Mouse (Mus musculus) heart, postnatal 0 days (tissue): Measurements from ENCODE around the gene Cblc. TPM values are rescaled to one million over a fixed set of nuclear protein-coding genes. Genes with fewer than 3 reads are reported as not detected.

Source experiments
- ATAC-seq: fragments of 200-750 bp; cut with Nextera tagmentation; 2 replicates; pipeline ENCODE4 v1.8.0; 2017; ENCODE audit warnings: low read depth, moderate number of reproducible peaks, moderate library complexity; ENCODE audit not compliant: insufficient read depth
- DNase-seq: peaks from one replicate; pipeline ENCODE4 v3.0.0-alpha.2; 2016; ENCODE audit warnings: low spot score
- H3K27ac ChIP-seq: fragments of 300-500 bp; sonication (generic); 2 replicates; pipeline ENCODE4 v1.5.1; 2014; ENCODE audit warnings: low read depth, mild to moderate bottlenecking
- H3K27me3 ChIP-seq: fragments of 300-500 bp; sonication (generic); 2 replicates; pipeline ENCODE4 v1.6.1; 2014; ENCODE audit warnings: low read length, mixed read lengths; ENCODE audit not compliant: control insufficient read depth, insufficient read depth
- H3K36me3 ChIP-seq: fragments of 300-500 bp; sonication (generic); replicated peaks from 2 replicates; pipeline ENCODE4 v1.6.1; 2014; ENCODE audit warnings: low read length, mixed read lengths; ENCODE audit not compliant: control insufficient read depth, insufficient read depth
- H3K4me1 ChIP-seq: fragments of 300-500 bp; sonication (generic); 2 replicates; pipeline ENCODE4 v1.6.1; 2014; ENCODE audit warnings: antibody characterized with exemption; ENCODE audit not compliant: control insufficient read depth, insufficient read depth
- H3K4me2 ChIP-seq: fragments of 300-500 bp; sonication (generic); 2 replicates; pipeline ENCODE4 v1.6.1; 2014; ENCODE audit warnings: low read depth, mild to moderate bottlenecking, low read length, moderate library complexity
- H3K4me3 ChIP-seq: fragments of 300-500 bp; sonication (generic); 2 replicates; pipeline ENCODE4 v1.5.1; 2014; ENCODE audit warnings: low read depth, low read length
- H3K9ac ChIP-seq: fragments of 300-500 bp; sonication (generic); replicated peaks from 2 replicates; pipeline ENCODE4 v1.6.1; 2014; ENCODE audit warnings: low read depth, low read length, mixed read lengths
- H3K9me3 ChIP-seq: fragments of 300-500 bp; sonication (generic); replicated peaks from 2 replicates; pipeline ENCODE4 v1.6.1; 2016; ENCODE audit warnings: low read length; ENCODE audit not compliant: control insufficient read depth
- CTCF ChIP-seq: IDR thresholded peaks from 2 replicates; pipeline ENCODE4 v1.5.1; 2016; ENCODE audit warnings: antibody characterized with exemption, control low read depth, low read depth
- EP300 ChIP-seq: IDR thresholded peaks from 2 replicates; pipeline ENCODE4 v1.6.1; 2016; ENCODE audit warnings: antibody characterized with exemption, low read depth
- WGBS: fragments of 180-500 bp; shearing (Covaris S2); extraction: QIAGEN DNeasy Blood & Tissue Kit; methylation state at CpG from one replicate; pipeline ENCODE4 v1.1.7; 2014; 5-methylcytosine and 5-hydroxymethylcytosine counted together
- polyA plus RNA-seq: library from polyadenylated mRNA; unstranded; fragments of >200 nt; fragmentation: Nextera tagmentation; extraction: Ambion mirVana; gene quantifications from 2 replicates; pipeline ENCODE4 v1.2.1, GENCODE M21; 2015
- total RNA-seq: library from RNA; depleted of rRNA; stranded (reverse); fragments of >200 nt; gene quantifications from 2 replicates; pipeline ENCODE4 v1.2.3, GENCODE M21; 2014; ENCODE audit warnings: low replicate concordance

Cblc gene
- total and polyA plus RNA-seq, 2 experiments from 2014 or later: 0.36 TPM; not detected in 1

GRCm38 (mm10) chr7:19811114-19811513 lies 14.5 kb upstream of the Cblc start:
- TF ChIP-seq CTCF (no peak), EP300 (no peak)
- ATAC-seq (peak; percentile 40; the same call in 1 of the 2 replicates), DNase-seq (no peak)
- Histone ChIP-seq H3K4me3 (no peak overlapping the region), H3K27ac (no peak overlapping the region), H3K36me3 (no peaks in the 10 kb centered on the region), H3K4me2 (no peak overlapping the region), H3K4me1 (peaks cover 8% of the 10 kb centered on the region), H3K9me3 (no peaks in the 10 kb centered on the region), H3K27me3 (peaks cover 28% of the 10 kb centered on the region), H3K9ac (no peak overlapping the region)
- WGBS: 12% methylated on average over 22 of the region's 22 CpGs

- Histone ChIP-seq H3K4me2 (peak overlapping the region; percentile 46), H3K36me3 (no peaks in the 10 kb centered on the region), H3K9ac (no peak overlapping the region; the same call in 1 of the 2 replicates), H3K27ac (peak overlapping the region; percentile 32), H3K27me3 (peaks cover 28% of the 10 kb centered on the region), H3K4me1 (peaks cover 8% of the 10 kb centered on the region), H3K4me3 (no peak overlapping the region; the same call in 1 of the 2 replicates), H3K9me3 (no peaks in the 10 kb centered on the region)
- no peak for DNase-seq
- ATAC-seq: peak; percentile 83
- WGBS: 10% methylated on average over 27 of the region's 27 CpGs
- no peak for TF ChIP-seq EP300
- TF ChIP-seq CTCF: no peak
These were observed 12.8 kb upstream of the Cblc start for GRCm38 (mm10) chr7:19809369-19809768.

GRCm38 (mm10) chr7:19806356-19806969 lies 9.9 kb upstream of the Cblc start:
- H3K9me3 ChIP-seq: no peaks in the 10 kb centered on the region
- peaks cover 8% of the 10 kb centered on the region for H3K4me1 ChIP-seq
- no peak overlapping the region for H3K4me3 ChIP-seq
- TF ChIP-seq EP300: no peak
- no peaks in the 10 kb centered on the region for H3K36me3 ChIP-seq
- H3K9ac ChIP-seq: no peak overlapping the region
- WGBS: 77% methylated on average over 8 of the region's 8 CpGs
- no peak for ATAC-seq
- peaks cover 21% of the 10 kb centered on the region for H3K27me3 ChIP-seq
- H3K27ac ChIP-seq: no peak overlapping the region
- no peak for DNase-seq
- no peak overlapping the region for H3K4me2 ChIP-seq

GRCm38 (mm10) chr7:19802995-19803394 lies 6.4 kb upstream of the Cblc start:
- ATAC-seq (0 out of 2 replicates have a peak, but pooled peaks have one; percentile 20), DNase-seq (peak; percentile 42)
- H3K4me3 ChIP-seq: no peak overlapping the region
- H3K27ac ChIP-seq: no peak overlapping the region
- H3K9ac ChIP-seq: no peak overlapping the region
- no peaks in the 10 kb centered on the region for H3K4me1 ChIP-seq
- 19% methylated on average over 7 of the region's 7 CpGs for WGBS
- no peaks in the 10 kb centered on the region for H3K27me3 ChIP-seq
- no peak overlapping the region for H3K4me2 ChIP-seq
- TF ChIP-seq CTCF (peak; percentile 95), EP300 (no peak)
- no peaks in the 10 kb centered on the region for H3K9me3 ChIP-seq
- H3K36me3 ChIP-seq: no peaks in the 10 kb centered on the region

- Histone ChIP-seq H3K27ac (no peak overlapping the region), H3K36me3 (no peaks in the 10 kb centered on the region), H3K9ac (no peak overlapping the region), H3K4me3 (no peak overlapping the region), H3K27me3 (peaks cover 16% of the 10 kb centered on the region), H3K9me3 (no peaks in the 10 kb centered on the region), H3K4me2 (no peak overlapping the region), H3K4me1 (peaks cover 7% of the 10 kb centered on the region; the same call in 1 of the 2 replicates)
- ATAC-seq (no peak), DNase-seq (no peak)
- TF ChIP-seq CTCF (peak; percentile 78), EP300 (no peak)
- 19% methylated on average over 2 of the region's 2 CpGs for whole genome bisulfite sequencing
These were observed 4.2 kb upstream of the Cblc start for GRCm38 (mm10) chr7:19800764-19801163.

GRCm38 (mm10) chr7:19796254-19796653 lies 355 bp downstream of the Cblc start:
- H3K4me2 ChIP-seq: peak overlapping the region; percentile 50; the same call in 1 of the 2 replicates
- H3K9ac ChIP-seq: no peak overlapping the region
- H3K4me1 ChIP-seq: peaks cover 7% of the 10 kb centered on the region; the same call in 1 of the 2 replicates
- H3K4me3 ChIP-seq: peak overlapping the region; percentile 16; the same call in 1 of the 2 replicates
- DNase-seq (no peak), ATAC-seq (no peak)
- no peaks in the 10 kb centered on the region for H3K9me3 ChIP-seq
- no peak for TF ChIP-seq CTCF
- no peak for TF ChIP-seq EP300
- H3K27ac ChIP-seq: no peak overlapping the region
- H3K36me3 ChIP-seq: no peaks in the 10 kb centered on the region
- WGBS: 16% methylated on average over 18 of the region's 18 CpGs
- H3K27me3 ChIP-seq: peaks cover 18% of the 10 kb centered on the region
